Mouse (Mus musculus) forebrain, postnatal 0 days (tissue): ENCODE data around the gene Tln1. TPM values are rescaled to one million over a fixed set of nuclear protein-coding genes. Genes with fewer than 3 reads are reported as not detected.

ENCODE experiments used
- ATAC-seq: fragments of 200-750 bp; cut with Nextera tagmentation; 2 replicates; pipeline ENCODE4 v1.8.0; 2017; ENCODE audit warnings: mild to moderate bottlenecking, moderate library complexity
- DNase-seq: peaks from one replicate; pipeline ENCODE4 v3.0.0-alpha.2; 2015
- H3K27ac ChIP-seq: fragments of 300-500 bp; sonication (generic); 2 replicates; pipeline ENCODE4 v1.5.1; 2014; ENCODE audit warnings: low read depth, mild to moderate bottlenecking, antibody characterized with exemption, low read length, moderate library complexity, mixed read lengths
- H3K27me3 ChIP-seq: fragments of 300-500 bp; sonication (generic); 2 replicates; pipeline ENCODE4 v1.6.1; 2014; ENCODE audit warnings: mild to moderate bottlenecking, low read length, mixed read lengths; ENCODE audit not compliant: insufficient read depth
- H3K36me3 ChIP-seq: fragments of 300-500 bp; sonication (generic); 2 replicates; pipeline ENCODE4 v1.6.1; 2014; ENCODE audit warnings: mild to moderate bottlenecking, moderate library complexity; ENCODE audit not compliant: insufficient read depth
- H3K4me1 ChIP-seq: fragments of 300-500 bp; sonication (generic); 2 replicates; pipeline ENCODE4 v1.6.1; 2014; ENCODE audit warnings: antibody characterized with exemption; ENCODE audit not compliant: insufficient read depth
- H3K4me2 ChIP-seq: fragments of 300-500 bp; sonication (generic); 2 replicates; pipeline ENCODE4 v1.6.1; 2014; ENCODE audit warnings: low read depth, mild to moderate bottlenecking, moderate library complexity
- H3K4me3 ChIP-seq: fragments of 300-500 bp; sonication (generic); 2 replicates; pipeline ENCODE4 v1.5.1; 2014; ENCODE audit warnings: low read depth, low read length, mixed read lengths
- H3K9ac ChIP-seq: fragments of 300-500 bp; sonication (generic); 2 replicates; pipeline ENCODE4 v1.6.1; 2014; ENCODE audit warnings: mild to moderate bottlenecking
- H3K9me3 ChIP-seq: fragments of 300-500 bp; sonication (generic); 2 replicates; pipeline ENCODE4 v1.6.1; 2016; ENCODE audit warnings: low read length
- CTCF ChIP-seq: sonication (generic); IDR thresholded peaks from 2 replicates; pipeline ENCODE4 v1.5.1; 2016; ENCODE audit warnings: antibody characterized with exemption, control low read depth, low read depth
- WGBS: fragments of 180-500 bp; shearing (Covaris S2); extraction: QIAGEN DNeasy Blood & Tissue Kit; methylation state at CpG from one replicate; pipeline ENCODE4 v1.1.7; 2014; 5-methylcytosine and 5-hydroxymethylcytosine counted together
- polyA plus RNA-seq: library from polyadenylated mRNA; unstranded; fragments of >200 nt; fragmentation: Nextera tagmentation; extraction: Ambion mirVana; gene quantifications from 2 replicates; pipeline ENCODE4 v1.2.1, GENCODE M21; 2015
- total RNA-seq: library from RNA; depleted of rRNA; stranded (reverse); fragments of >200 nt; gene quantifications from 2 replicates; pipeline ENCODE4 v1.2.3, GENCODE M21; 2014

Gene Tln1
- total and polyA plus RNA-seq, 2 experiments from 2014 or later, result 44.1 to 66.2 TPM

GRCm38 (mm10) chr4:43511675-43512454 lies 50.6 kb downstream of the Tln1 start:
- Histone ChIP-seq H3K9me3 (no peaks in the 10 kb centered on the region), H3K4me2 (no peak overlapping the region), H3K27me3 (peaks cover 3% of the 10 kb centered on the region), H3K9ac (no peak overlapping the region), H3K36me3 (no peaks in the 10 kb centered on the region), H3K4me1 (0 out of 2 replicates have a peak, but pooled peaks cover 2% of the 10 kb centered on the region), H3K27ac (no peak overlapping the region), H3K4me3 (no peak overlapping the region)
- DNase-seq (no peak), ATAC-seq (no peak)
- WGBS, result 81% methylated on average over 19 of the region's 19 CpGs
- no peak for TF ChIP-seq CTCF

DNA sequence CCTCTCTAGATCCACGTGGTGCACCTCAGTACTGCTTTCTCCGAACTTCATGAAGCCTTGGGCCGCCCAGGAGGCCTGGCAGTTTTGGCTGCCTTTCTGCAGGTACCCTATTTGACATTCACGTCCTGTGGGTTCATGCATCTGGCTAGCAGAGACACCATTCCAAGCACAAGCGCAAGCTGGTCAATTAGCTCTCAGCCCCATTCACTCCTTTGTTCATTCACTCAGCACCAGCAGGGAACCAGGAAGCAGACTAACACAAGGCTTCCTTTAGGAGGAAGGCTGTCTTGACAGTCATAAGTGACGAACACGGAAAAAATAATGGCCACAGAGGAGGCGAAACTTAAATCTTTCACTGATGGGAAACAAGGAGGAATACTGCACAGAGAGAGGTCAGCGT lies 53.4 kb downstream of the Tln1 start:
- WGBS, result 18% methylated on average over 9 of the region's 9 CpGs
- Histone ChIP-seq H3K4me2 (peak overlapping the region; percentile 46), H3K36me3 (no peaks in the 10 kb centered on the region), H3K4me1 (0 out of 2 replicates have a peak, but pooled peaks cover 2% of the 10 kb centered on the region), H3K27me3 (peaks cover 3% of the 10 kb centered on the region), H3K4me3 (no peak overlapping the region), H3K27ac (no peak overlapping the region), H3K9ac (no peak overlapping the region), H3K9me3 (no peaks in the 10 kb centered on the region)
- no peak for TF ChIP-seq CTCF
- ATAC-seq (no peak), DNase-seq (no peak)

- H3K4me3 ChIP-seq, result peak overlapping the region; percentile 24
- H3K27ac ChIP-seq, result no peak overlapping the region
- peak overlapping the region; percentile 46 for H3K4me2 ChIP-seq
- peak; percentile 34; the same call in 1 of the 2 replicates for ATAC-seq
- H3K9me3 ChIP-seq, result no peaks in the 10 kb centered on the region
- no peak overlapping the region for H3K9ac ChIP-seq
- no peaks in the 10 kb centered on the region for H3K36me3 ChIP-seq
- DNase-seq, result no peak
- WGBS, result 10% methylated on average over 13 of the region's 13 CpGs
- H3K4me1 ChIP-seq, result 0 out of 2 replicates have a peak, but pooled peaks cover 2% of the 10 kb centered on the region
- peaks cover 3% of the 10 kb centered on the region for H3K27me3 ChIP-seq
- no peak for TF ChIP-seq CTCF
These were observed 53.9 kb downstream of the Tln1 start for GRCm38 (mm10) chr4:43508666-43508997.

- Histone ChIP-seq H3K4me2 (peak overlapping the region; percentile 46), H3K4me1 (0 out of 2 replicates have a peak, but pooled peaks cover 2% of the 10 kb centered on the region), H3K27ac (no peak overlapping the region), H3K9ac (no peak overlapping the region), H3K9me3 (no peaks in the 10 kb centered on the region), H3K27me3 (peaks cover 3% of the 10 kb centered on the region), H3K4me3 (peak overlapping the region; percentile 24), H3K36me3 (no peaks in the 10 kb centered on the region)
- WGBS, result 12% methylated on average over 20 of the region's 22 CpGs
- ATAC-seq (peak; percentile 27; the same call in 1 of the 2 replicates), DNase-seq (peak; percentile 21)
- TF ChIP-seq CTCF, result no peak
These were observed 54.4 kb downstream of the Tln1 start for GRCm38 (mm10) chr4:43507938-43508665.

GRCm38 (mm10) chr4:43506536-43507185 lies 55.8 kb downstream of the Tln1 start, which contains the start of gene Car9:
TSS of gene Car9 (plus strand) at chr4:43506966.
- Histone ChIP-seq H3K9ac (no peak within 1 kb of the TSS), H3K36me3 (no peaks in the 10 kb centered on the region), H3K4me1 (0 out of 2 replicates have a peak, but pooled peaks cover 2% of the 10 kb centered on the region), H3K27me3 (peaks cover 3% of the 10 kb centered on the region), H3K4me3 (no peak within 1 kb of the TSS), H3K4me2 (no peak within 1 kb of the TSS; the same call in 1 of the 2 replicates), H3K27ac (no peak within 1 kb of the TSS), H3K9me3 (no peaks in the 10 kb centered on the region)
- ATAC-seq, result no peak
- WGBS, result 50% methylated on average over 9 of the region's 9 CpGs
- no peak for TF ChIP-seq CTCF
- no peak for DNase-seq

DNA sequence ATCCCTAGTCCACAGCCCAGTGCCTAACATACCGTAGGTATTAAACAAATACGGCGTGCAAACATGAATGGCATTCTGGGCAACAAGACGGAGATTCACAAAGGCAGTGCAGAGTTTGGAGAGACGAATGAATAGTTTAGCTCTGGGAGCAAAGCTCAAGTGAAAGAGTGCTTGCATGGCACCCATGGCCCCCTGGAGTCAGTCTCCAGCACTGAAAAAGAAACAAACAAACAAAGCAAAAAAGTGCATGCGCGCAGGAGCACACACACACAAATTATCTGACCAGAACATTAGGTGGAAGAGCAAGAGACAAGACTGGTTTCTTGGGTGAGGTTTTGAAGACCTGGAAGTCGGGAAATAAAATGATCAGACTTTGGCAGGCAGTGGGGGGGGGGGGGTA lies 56.4 kb downstream of the Tln1 start:
- Histone ChIP-seq H3K27ac (no peak overlapping the region), H3K4me2 (no peak overlapping the region)

More for the DNA sequence above, 56.4 kb downstream of the Tln1 start:
- Histone ChIP-seq H3K9me3 (no peaks in the 10 kb centered on the region), H3K9ac (no peak overlapping the region), H3K36me3 (no peaks in the 10 kb centered on the region), H3K27me3 (peaks cover 3% of the 10 kb centered on the region), H3K4me3 (no peak overlapping the region), H3K4me1 (0 out of 2 replicates have a peak, but pooled peaks cover 2% of the 10 kb centered on the region)
- TF ChIP-seq CTCF, result no peak
- DNase-seq (no peak), ATAC-seq (no peak)
- 47% methylated on average over 8 of the region's 8 CpGs for WGBS
